Mouse (Mus musculus) left cerebral cortex, postnatal 4 days (tissue): ENCODE measurements around the gene Nit2. TPM values are rescaled to one million over a fixed set of nuclear protein-coding genes. Genes with fewer than 3 reads are reported as not detected.
"Not testable (repeated sequence)": the region's sequence is repeated elsewhere in the genome, so short reads cannot be mapped to it uniquely, and the experiment has no call there.

Source experiments
- DNase-seq: peaks from one replicate; pipeline ENCODE4 v3.0.0-alpha.2; 2022
- intact Hi-C: fragments of 180-260 bp; cut with DNase I; formaldehyde crosslinking; loops from one replicate; pipeline ENCODE4 v1.15.1; 2025
- total RNA-seq, 2 experiments: library from RNA; stranded (reverse); gene quantifications; 2 replicates each; pipeline ENCODE4 v1.2.3; 2021

Nit2 gene
- 10 to 100 TPM; 22.9 to 26.6 TPM for total RNA-seq

DNA sequence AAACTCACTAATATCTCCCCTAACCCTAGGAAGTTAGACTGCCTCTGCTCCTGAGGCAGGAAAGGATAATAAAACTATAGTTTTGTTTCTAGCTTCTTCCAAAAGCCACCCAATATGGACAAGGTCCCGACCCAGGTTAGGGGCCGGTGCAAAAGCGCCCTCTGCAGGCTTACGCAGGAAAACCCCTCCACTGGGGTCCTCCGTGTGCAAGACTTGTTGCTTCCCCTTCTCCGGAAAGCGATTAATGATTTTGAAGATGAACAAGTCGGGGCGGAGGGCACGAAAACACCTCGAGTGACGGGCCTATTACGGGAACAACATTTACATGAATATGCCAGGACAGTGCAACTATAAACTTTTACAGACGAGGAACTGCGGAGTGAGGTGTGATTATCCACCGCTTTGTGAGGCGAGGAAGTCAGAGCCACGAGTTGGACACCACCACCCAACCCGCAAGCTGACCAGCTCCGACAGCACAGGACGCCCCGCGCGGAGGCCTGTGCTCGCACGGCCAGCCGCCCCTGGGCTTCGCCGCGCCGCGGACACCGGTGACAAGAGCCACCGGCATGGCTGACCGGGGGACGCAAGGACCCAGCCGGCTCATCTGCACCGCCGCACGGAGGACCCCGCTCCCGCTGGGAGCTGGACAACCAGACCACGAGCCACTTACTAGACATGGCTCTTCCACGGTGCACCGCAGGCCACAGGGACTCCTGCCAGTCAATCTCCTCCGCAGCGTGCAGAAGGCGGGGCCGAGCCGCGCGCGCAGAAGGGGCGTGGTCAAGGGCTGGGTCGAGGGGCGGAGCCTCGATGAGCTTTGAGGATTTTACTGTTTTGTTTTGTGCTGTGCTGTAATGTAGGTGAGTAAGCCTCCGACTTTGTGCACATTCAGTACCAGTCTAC, at the start of gene Nit2:
Gene Nit2, minus strand, starts transcription at position 731 of the 903 bp plus-strand sequence.
- DNase-seq = peak; percentile 95
- intact Hi-C loops = no loop called here

DNA sequence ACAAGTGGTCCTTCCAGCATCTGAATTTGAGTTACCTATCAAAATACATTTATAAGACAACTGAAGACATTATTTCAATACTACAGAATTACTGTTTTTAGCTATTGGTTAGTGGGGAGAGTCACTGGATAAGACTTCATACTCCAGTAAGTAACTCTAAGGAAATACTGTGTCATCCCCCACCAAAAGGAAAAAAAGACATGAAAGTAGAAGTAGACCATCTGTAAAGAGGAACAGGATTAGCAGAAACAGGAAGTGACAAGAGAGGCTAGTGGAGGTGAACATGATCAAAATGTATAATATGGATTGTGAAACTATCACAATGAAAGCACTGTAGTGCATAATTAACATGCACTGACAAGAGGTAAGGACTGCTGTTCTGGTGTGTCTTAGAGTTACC, 48.8 kb upstream of the Nit2 start:
- intact Hi-C loops = no loop called here

DNA sequence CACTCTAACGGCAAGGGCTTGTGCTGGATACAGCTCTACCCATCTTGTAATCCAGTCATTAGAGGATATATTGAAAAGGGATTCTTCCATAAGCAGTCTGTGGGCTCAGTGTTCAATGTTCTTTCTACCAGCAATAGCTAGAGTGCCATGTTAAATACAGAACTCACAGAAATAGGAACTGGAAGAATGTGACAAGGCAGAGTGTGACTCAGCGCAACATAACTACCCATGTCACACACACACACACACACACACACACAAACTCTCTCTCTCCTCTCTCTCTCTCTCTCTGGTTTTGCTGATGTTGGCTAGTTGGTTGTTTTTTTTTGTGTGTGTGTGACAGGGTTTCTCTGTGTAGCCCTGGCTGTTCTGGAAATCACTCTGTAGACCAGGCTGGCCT, 43.9 kb upstream of the Nit2 start:
- intact Hi-C loops = no loop called here
- no peak for DNase-seq

More for the DNA sequence above, 48.8 kb upstream of the Nit2 start:
- DNase-seq = no peak

DNA sequence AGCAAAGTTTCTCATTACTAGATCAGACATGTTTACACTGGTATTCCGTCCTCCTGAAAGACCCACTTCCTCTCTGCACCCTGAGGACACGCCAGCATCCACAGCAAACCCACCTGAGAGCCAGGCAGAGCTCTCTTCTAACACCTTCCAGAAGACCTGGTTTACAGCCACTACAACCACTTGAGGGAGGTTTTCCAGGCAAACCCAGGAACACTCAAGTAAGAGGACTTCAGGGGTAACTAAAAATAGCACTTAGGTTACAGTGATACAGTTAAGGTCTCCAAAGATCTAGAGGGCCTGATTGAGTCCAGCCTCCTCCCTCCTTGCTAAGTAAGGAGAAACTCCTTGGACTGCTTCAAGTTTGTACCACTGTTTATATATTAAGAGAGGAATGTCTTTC, 41.2 kb upstream of the Nit2 start:
- DNase-seq = no peak

DNA sequence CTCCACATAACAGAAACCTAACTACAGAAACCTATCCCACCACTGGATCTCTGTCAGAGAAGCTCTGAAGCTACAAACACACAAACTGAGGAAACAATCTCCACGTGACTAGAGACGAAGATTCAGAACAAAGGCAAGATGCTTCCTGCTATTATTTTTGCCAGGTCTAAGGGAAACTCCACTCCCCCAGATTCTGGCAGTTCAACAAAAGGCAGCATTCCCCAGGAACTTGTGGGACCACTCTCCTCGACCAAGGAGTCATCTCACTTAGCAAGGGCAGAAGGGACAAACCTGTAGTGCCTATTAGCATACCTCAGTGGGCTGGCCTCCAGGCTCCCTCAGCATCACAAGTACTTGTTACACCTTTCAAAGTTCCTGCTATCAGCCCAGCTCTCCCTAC, 30.1 kb upstream of the Nit2 start:
- intact Hi-C loops = no loop called here
- no peak for DNase-seq

More for the DNA sequence above, 41.2 kb upstream of the Nit2 start:
- intact Hi-C loops = no loop called here

DNA sequence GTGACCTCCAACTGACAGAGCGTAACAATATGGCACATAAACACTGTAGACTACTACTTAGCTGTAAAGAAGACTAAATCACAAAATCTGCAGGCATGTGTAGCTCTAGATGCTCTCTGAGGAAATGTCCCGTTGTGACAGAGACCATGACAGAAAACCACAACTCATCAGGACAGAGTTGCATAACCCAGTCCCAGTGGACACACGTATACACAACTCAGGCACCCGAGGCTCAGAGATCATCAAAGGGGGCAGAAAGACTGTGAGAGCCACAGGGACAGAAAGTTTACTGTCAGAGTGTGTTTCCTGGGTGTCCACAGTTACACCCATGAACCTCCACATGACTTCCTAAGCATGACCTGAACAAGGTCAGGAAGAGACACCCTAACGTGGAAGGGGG, 29.4 kb upstream of the Nit2 start:
- intact Hi-C loops = no loop called here
- no peak for DNase-seq

DNA sequence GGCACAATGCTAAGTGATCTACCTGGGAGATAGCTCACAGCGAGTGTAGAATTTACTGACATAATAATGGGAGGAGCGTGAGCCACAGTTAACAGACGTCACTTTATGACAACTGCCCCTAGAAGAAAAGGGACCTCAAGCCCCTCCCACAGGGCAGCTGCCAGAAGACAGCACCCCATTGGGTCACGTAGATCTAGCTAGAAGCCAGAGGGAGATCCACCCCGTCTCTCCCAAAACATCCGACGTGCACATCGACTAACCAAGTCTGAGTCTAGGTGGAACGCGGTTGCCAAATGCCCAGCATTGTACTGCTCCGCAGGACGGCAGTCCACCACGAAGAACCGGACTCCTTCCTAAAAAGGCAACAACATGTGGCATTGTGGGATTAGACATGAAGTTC, 24.1 kb upstream of the Nit2 start:
- DNase-seq = no peak
- intact Hi-C loops = no loop called here

DNA sequence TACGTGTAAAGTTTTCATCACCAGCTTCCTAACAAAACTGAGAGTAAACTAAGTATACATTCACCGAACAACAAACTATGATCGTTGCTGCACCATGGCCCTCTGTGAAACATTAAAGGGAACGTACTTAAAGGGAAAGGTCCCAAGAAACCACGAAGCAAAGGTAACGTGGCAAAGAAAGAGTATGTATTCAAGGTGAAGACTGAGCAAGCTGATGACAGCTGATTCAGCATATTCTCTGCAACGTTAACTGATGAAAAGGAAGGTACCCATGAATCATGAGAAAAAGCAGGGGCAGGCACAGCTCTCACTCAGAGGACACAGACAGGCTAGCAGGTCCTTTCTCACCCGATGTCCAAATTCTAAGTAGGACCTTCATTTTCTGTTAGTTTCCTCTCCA, 23.2 kb upstream of the Nit2 start:
- DNase-seq = no peak
- intact Hi-C loops = no loop called here

DNA sequence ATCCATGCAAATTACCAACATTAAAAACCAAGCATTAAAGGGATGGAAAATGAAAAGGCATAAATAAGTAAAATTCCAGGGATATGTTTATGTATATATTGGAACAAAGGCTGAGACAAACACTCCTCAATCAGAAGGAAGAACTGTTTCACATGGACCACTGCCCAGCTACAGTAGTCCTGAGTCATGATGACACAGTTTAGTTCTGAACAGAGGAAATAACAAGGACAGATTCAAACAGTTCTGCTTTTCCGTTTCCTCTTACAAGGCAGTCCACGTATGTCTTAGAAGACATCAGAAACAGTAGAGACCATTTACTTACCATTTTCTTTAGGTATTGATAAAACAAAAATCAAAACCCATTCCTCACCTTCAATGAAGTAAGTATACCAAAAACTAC, 22.4 kb upstream of the Nit2 start:
- intact Hi-C loops = no loop called here
- DNase-seq = no peak

DNA sequence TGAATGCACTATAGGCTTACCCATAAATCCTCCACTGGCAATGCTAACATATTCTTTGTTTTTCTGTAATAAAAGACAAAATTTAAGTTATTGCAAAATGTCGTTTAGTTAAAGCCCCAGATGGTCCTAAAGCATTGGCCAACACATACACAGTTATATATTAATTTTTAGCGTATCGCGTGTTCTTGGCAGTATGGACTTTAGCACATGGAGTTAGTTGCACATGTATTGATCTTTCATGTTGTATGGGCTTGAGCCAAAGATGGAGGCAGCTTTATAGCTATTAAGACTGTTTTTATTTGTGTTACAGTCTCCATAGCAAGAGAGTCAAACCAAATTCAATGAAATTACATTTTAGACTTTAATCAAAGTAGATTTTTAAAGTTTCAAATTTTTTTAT, 19.5 kb upstream of the Nit2 start:
- intact Hi-C loops = no loop called here
- no peak for DNase-seq

DNA sequence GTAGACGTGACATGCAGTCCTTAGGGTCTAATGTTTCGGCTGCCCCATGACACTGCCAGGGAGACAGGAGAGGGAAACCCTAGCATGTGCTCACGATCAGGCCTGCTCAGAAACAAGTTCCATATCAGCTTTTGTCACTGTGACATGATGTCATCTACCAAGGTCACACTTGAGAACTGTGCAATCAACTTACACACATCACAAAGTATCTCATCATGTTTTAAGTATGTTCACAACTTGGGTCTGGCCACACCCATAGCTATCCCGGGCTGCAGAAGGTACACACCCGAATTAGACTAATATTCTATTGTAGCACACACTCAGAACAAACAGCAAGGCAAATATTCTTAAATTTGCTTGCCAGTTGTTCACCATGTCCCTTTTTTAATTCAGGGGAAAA, 14.9 kb upstream of the Nit2 start:
- DNase-seq = no peak
- intact Hi-C loops = no loop called here

DNA sequence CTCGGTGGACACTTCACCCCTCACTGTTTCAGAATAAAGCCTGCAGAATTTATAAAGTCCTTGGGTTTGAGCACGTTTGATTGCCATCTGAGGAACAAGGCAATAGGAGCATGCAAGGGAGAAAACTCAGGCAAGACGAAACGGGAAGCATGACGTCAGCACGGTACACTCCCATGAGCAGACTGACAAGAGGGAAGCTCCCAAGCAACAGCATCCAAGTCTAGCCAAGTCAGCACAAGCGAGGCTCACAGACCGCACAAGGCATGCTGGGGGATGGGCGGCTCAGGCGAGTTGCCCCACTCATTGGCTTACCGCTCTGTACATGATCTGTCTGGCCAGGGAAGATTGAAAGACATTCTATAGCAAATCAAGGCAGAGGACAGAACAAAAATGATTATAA, 14.0 kb upstream of the Nit2 start:
- intact Hi-C loops = no loop called here
- DNase-seq = no peak

DNA sequence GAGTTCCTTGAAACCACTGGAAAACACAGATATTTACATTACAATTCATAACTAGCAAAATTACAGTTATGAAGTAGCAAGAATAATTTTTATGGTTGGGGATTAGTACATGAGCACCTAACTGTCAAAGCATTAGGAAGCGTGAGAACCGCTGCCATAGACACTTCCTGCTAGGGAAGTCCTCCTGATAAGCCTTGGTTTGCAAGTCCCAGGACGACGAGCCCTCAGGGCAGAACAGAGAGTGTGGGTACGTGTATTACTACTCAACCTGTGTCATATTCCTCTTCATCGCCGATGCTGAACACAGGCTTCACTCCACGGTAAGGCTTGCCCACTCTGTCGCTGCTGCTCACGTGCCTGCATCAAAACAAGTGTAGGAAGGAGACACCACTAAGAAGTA, 10.5 kb upstream of the Nit2 start:
- intact Hi-C loops = no loop called here
- DNase-seq = no peak

DNA sequence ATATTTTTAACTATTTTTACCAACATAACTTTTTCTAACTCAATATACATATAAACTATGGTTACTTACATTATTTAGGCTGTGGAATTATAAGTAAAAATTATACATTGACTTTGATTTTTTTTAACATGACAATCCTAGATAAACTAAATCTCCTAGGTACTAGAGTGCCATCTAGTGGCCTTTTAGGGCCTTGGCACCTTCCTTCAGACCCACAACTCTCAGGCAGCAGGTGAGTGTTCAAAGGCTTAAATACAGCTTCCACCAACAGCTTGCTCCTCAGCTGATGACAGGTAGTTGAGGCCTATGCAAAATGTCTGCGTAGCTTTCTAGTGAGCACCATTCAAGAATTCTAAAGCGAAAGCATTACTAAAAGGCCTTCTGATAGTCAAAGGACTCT, 10.1 kb upstream of the Nit2 start:
- no peak for DNase-seq
- intact Hi-C loops = no loop called here

DNA sequence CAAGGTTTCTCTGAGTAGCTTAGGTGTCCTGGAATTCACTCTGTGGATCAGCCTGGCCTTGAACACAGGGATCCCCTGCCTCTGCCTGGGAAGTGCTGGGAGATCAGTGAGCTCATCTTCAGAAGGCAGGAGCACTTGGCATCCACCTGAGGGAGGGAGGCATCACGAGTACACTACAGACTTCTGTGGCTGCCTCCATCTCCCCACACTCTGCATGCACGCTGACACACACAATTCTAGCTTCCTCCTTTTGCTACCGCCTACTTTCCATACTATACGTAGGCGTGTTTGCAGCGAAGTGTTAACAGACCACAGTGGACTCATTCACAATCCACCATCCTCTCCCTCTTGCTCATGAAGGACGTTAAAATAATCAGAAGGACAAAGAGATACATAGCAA, 9.1 kb upstream of the Nit2 start:
- intact Hi-C loops = no loop called here
- DNase-seq = no peak

DNA sequence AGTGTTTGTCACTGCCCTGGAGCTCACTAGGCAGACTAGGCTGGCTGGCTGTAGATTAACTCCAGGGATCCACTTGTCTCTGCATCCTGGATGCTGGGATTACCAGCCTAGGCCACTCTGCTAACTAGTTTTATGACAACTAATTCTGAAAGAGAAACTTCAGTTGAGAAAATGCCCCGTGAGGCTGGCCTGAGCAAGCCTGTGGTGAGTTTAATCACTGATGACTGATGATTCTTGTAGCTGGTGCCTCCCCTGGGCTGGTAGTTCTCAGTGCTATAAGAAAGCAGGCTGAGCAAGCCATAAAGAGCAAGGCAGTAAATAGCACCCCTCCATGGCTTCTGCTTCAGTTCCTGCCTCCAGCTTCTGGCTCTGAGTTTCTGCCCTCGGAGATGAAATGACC, 8.6 kb upstream of the Nit2 start:
- DNase-seq = no peak
- intact Hi-C loops = no loop called here

DNA sequence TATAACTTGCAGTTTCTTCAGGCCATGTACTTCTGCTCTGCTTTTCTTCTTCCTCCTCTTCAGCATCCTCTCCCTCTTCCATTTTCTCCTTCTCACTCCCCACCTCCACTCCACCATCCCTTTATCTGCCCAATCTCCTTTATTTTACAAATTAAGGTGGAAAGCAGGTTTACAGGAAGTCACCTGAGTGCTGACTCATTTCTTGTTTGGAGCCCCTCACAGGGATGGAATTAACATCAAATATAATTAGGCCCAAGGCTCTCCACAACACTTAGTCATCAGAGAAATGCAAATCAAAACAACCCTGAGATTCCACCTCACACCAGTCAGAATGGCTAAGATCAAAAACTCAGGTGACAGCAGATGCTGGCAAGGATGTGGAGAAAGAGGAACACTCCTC, 7.3 kb upstream of the Nit2 start:
- intact Hi-C loops, DNase-seq: not testable (repeated sequence)

DNA sequence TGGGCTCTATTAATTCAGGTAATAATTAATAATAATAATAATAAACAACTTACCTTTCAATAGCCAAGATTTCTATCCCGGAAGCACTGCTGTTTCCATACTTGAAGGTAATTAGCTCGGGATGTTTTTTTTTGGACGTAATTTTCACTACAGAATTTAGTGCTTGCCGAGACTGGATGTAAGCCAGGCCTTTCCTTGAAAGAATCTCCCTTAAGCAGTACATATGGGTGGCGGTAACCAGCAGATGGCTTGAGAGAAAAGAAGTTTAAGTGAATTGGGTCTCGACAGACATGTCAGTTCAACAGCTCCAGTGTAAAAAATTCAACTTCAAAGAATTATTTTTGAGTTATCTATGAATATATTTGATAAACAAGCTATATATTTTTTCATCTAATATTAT, 4.4 kb upstream of the Nit2 start:
- no peak for DNase-seq
- intact Hi-C loops = no loop called here

DNA sequence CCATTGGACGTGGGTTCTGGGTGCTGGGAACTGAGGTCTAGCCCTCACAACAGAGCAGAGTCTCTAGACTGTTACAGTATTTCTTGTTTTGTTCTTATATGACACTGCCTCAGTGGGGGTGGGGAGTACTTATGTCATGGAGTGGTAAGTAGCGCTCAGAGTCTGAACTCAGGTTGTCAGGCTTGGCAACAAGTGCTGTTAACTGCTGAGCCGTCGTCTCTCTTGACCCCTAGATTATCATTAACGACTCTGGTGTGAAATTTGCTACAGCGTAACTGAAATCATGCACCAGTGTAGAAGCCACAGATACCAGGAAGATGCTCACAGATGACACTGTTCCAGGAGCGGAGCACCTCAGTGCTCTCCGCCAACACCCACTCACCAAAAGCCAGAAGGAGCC, 4.0 kb upstream of the Nit2 start:
- intact Hi-C loops = no loop called here
- DNase-seq = no peak

DNA sequence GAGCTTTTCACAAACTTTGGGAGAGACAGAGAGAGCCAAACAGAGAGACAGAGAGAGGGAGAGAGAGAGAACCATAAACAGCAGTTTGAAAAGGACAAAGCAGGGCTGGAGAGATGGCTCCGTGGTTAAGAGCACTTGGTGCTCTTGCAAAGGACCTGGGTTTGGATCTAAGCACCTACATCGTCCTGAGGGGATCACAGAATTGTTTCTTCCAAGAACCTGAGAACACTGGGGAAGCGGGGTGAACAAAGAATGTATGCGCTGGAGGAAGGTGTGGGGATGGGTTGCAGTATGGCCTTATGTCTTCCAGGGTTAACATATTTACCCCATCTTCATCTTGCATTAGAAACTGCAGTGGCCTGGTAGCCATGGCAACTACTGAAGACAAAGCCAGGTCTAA, 1.1 kb upstream of the Nit2 start:
- intact Hi-C loops = no loop called here
- DNase-seq = no peak

DNA sequence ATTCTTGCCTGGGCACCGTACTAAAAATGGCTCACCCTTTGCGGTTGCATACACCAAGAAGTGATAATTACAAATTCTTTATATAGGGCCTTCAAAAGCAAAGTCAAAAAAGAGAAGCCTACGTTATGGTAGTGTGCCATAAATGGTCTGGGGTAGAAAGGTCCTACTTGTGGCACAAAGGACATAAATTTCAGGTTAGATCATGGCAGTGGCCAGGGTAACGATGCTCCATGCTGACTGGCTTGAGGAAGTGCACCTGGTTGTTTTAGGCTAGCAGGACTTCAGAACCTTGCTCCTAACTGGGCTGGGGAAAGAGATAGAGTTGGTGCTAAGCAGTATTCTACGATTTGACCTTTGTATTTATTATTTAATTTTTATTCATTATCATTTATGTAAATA, 372 bp upstream of the Nit2 start:
- DNase-seq = no peak
- intact Hi-C loops = no loop called here

DNA sequence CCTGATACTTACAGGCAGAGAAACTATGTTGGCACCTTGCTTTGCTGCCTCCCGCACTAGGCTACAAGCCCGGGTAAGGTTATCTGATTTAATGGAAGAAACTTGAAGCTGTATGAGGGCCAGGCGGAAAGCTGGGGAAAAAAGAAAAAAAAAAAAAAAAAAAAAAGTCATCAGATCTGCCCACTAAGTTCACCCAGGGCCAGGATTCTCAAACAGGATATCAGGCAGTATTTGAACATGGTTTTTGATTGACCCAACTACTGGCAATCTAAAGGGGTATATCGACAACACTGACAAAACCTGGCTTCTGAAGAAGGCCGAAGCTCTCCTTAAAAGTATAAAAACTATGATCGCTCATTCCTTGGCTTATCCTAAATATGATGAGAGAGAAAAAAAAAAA, 1.1 kb downstream of the Nit2 start:
- intact Hi-C loops = no loop called here
- DNase-seq = no peak

DNA sequence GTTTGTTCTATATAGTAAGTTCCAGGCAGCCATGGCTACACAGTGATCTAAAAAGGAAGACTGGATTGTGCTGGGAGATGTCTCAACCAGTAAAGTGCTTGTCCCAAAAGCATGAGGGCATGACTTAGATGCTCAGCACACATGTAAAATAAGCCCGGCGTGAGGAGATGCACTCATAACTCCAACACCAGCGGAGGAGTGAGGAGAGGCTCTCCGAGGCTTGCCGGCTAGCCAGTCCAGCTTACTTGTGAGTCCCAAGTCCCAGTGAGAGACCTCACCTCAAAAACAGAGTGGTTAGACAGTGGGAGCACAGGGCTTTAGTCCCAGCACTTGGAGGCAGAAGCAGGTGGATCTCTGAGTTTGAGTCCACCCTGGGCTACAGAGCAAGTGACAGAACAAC, 2.0 kb downstream of the Nit2 start:
- intact Hi-C loops = no loop called here
- DNase-seq = no peak
